Mouse (Mus musculus): ENCODE results near the gene Tmem167b.

GRCm38 (mm10) chr3:108523415-108523814, 38.9 kb downstream of the Tmem167b start:
- TF ChIP-seq CTCF (IDR thresholded peaks at IDR 0.05; ENCODE audit: low read depth, low read length) (no peak), POLR2A (IDR thresholded peaks at IDR 0.05; ENCODE audit: extremely low read depth, insufficient read depth, low read length) (no peak)
